Mouse (Mus musculus): ENCODE measurements at regions not wholly inside any gene's neighbourhood (a gene's known extent, or its start where the extent isn't known, plus 50 kb on each side); places are given as distances from the start of the nearest gene placed in this dataset.

- 71% methylated on average over 6 of the region's 6 CpGs for WGBS
- H3K4me3 ChIP-seq (replicated peaks; ENCODE audit: control insufficient read depth, low read depth, low read length) = no peak overlapping the region
- H3K4me1 ChIP-seq (ENCODE audit: control insufficient read depth, insufficient read depth, low read length) = no peaks in the 10 kb centered on the region
- TF ChIP-seq CTCF (IDR thresholded peaks at IDR 0.05; ENCODE audit: control insufficient read depth, insufficient read depth, low read length) (no peak), POLR2A (IDR thresholded peaks at IDR 0.05; ENCODE audit: borderline replicate concordance, control insufficient read depth, low read depth, low read length) (no peak)
- H3K27ac ChIP-seq (ENCODE audit: control insufficient read depth, insufficient read depth, low read depth, low read length, poor library complexity) = no peak overlapping the region
Measured at GRCm38 (mm10) chr9:88163025-88163780, 163.8 kb upstream of the Nt5e start.

DNA sequence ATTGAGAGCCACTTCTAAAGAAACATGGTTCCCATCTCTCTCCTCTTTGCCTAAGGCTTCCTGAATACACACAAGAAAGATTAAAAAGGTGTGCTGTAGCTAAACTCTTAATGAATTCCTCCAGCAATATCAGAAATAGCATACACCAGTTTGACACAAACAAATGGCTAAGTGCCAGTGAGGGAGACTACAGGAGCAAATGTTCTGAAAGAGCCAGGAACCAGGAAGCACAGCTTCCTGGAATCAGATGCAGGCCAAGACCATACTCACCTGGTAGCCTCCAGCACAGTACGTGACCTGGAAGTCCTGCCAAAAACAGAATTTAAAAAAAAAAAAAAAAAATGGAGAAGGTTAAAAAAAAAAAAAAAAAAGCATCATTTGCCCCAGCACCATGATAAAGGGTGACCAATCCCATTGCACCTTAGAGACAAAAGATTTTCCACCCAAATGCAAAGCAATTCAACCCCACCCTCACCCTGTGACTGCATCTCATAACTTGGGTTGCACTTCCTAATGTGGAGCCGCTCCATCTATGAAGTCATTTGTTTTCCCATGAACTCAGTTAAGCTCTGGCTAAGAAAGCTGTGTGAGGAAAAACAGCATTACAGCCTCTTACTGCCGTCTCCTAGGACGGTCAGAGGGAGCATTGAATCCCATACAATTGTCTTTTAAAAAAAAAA is 149.3 kb upstream of the Nt5e start:
- TF ChIP-seq POLR2A (IDR thresholded peaks at IDR 0.05; ENCODE audit: borderline replicate concordance, control insufficient read depth, low read depth, low read length) (no peak), CTCF (IDR thresholded peaks at IDR 0.05; ENCODE audit: control insufficient read depth, insufficient read depth, low read length) (no peak)

GRCm38 (mm10) chr9:88181189-88181994 is 145.6 kb upstream of the Nt5e start:
- WGBS = 83% methylated on average over 9 of the region's 9 CpGs
- no peak for TF ChIP-seq CTCF (IDR thresholded peaks at IDR 0.05; ENCODE audit: control insufficient read depth, insufficient read depth, low read length)
- no peak for TF ChIP-seq POLR2A (IDR thresholded peaks at IDR 0.05; ENCODE audit: borderline replicate concordance, control insufficient read depth, low read depth, low read length)

More for the DNA sequence above, 149.3 kb upstream of the Nt5e start:
- no peaks in the 10 kb centered on the region for H3K4me1 ChIP-seq (ENCODE audit: control insufficient read depth, insufficient read depth, low read length)
- H3K4me3 ChIP-seq (replicated peaks; ENCODE audit: control insufficient read depth, low read depth, low read length) = no peak overlapping the region
- H3K27ac ChIP-seq (ENCODE audit: control insufficient read depth, insufficient read depth, low read depth, low read length, poor library complexity) = no peak overlapping the region
- WGBS = 75% methylated on average over 4 of the region's 4 CpGs

DNA sequence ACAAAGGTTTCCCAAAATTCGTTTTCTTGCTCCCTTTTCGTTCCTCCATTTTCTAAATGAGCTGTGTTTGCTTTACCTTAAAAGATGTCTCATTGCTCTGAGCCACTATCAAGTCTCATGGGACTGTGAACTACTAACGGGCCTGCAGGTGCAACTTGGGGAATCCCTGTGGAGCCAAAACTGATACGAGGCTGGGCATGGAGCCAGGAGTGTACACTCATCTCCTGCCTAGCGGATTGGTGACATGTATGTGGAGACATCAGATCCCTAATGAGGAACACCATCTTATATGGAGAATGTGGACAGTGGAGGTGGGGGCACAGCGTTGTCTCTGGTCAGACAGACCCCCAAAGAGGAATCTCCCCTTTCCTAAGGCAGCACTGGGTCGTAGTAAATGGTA is 119.6 kb upstream of the Nt5e start:
- 65% methylated on average over 7 of the region's 7 CpGs for WGBS
- TF ChIP-seq POLR2A (IDR thresholded peaks at IDR 0.05; ENCODE audit: borderline replicate concordance, control insufficient read depth, low read depth, low read length) (no peak), CTCF (IDR thresholded peaks at IDR 0.05; ENCODE audit: control insufficient read depth, insufficient read depth, low read length) (no peak)
- no peaks in the 10 kb centered on the region for H3K4me1 ChIP-seq (ENCODE audit: control insufficient read depth, insufficient read depth, low read length)
- no peak overlapping the region for H3K4me3 ChIP-seq (replicated peaks; ENCODE audit: control insufficient read depth, low read depth, low read length)
- H3K27ac ChIP-seq (ENCODE audit: control insufficient read depth, insufficient read depth, low read depth, low read length, poor library complexity) = no peak overlapping the region

More at GRCm38 (mm10) chr9:88181189-88181994, 145.6 kb upstream of the Nt5e start:
- Histone ChIP-seq H3K4me1 (ENCODE audit: control insufficient read depth, insufficient read depth, low read length) (no peaks in the 10 kb centered on the region), H3K27ac (ENCODE audit: control insufficient read depth, insufficient read depth, low read depth, low read length, poor library complexity) (no peak overlapping the region), H3K4me3 (replicated peaks; ENCODE audit: control insufficient read depth, low read depth, low read length) (no peak overlapping the region)

DNA sequence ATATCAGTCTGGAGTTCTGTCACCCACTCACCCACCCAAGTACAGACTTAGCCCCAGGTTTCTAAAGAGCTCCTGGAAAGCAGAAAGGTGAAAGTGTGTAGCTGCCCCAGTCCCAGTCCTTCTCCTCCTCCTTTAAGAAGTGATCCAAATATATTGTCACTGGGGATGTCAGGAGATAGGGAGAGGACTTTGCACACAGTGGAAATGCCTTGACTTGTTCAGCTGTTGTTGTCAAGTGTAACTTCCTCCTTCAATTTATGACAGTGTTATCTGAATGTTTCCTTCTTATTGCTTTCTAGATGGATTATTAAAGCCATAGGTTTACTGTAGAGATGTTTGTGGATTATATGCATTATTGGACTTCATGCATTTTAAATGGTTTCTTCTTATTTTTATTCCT is 119.0 kb upstream of the Nt5e start:
- no peak overlapping the region for H3K27ac ChIP-seq (ENCODE audit: control insufficient read depth, insufficient read depth, low read depth, low read length, poor library complexity)
- TF ChIP-seq POLR2A (IDR thresholded peaks at IDR 0.05; ENCODE audit: borderline replicate concordance, control insufficient read depth, low read depth, low read length) (no peak), CTCF (IDR thresholded peaks at IDR 0.05; ENCODE audit: control insufficient read depth, insufficient read depth, low read length) (no peak)

GRCm38 (mm10) chr9:88214758-88215157 is 112.2 kb upstream of the Nt5e start:
- Histone ChIP-seq H3K4me1 (ENCODE audit: control insufficient read depth, insufficient read depth, low read length) (no peaks in the 10 kb centered on the region), H3K27ac (ENCODE audit: control insufficient read depth, insufficient read depth, low read depth, low read length, poor library complexity) (no peak overlapping the region), H3K4me3 (replicated peaks; ENCODE audit: control insufficient read depth, low read depth, low read length) (no peak overlapping the region)
- WGBS = 60% methylated on average over 6 of the region's 6 CpGs
- TF ChIP-seq CTCF (IDR thresholded peaks at IDR 0.05; ENCODE audit: control insufficient read depth, insufficient read depth, low read length) (no peak), POLR2A (IDR thresholded peaks at IDR 0.05; ENCODE audit: borderline replicate concordance, control insufficient read depth, low read depth, low read length) (no peak)

More for the DNA sequence above, 119.0 kb upstream of the Nt5e start:
- Histone ChIP-seq H3K4me1 (ENCODE audit: control insufficient read depth, insufficient read depth, low read length) (no peaks in the 10 kb centered on the region), H3K4me3 (replicated peaks; ENCODE audit: control insufficient read depth, low read depth, low read length) (no peak overlapping the region)

- no peak overlapping the region for H3K27ac ChIP-seq (ENCODE audit: control insufficient read depth, insufficient read depth, low read depth, low read length, poor library complexity)
- WGBS = 68% methylated on average over 3 of the region's 3 CpGs
- H3K4me1 ChIP-seq (ENCODE audit: control insufficient read depth, insufficient read depth, low read length) = no peaks in the 10 kb centered on the region
- H3K4me3 ChIP-seq (replicated peaks; ENCODE audit: control insufficient read depth, low read depth, low read length) = no peak overlapping the region
- TF ChIP-seq CTCF (IDR thresholded peaks at IDR 0.05; ENCODE audit: control insufficient read depth, insufficient read depth, low read length) (no peak), POLR2A (IDR thresholded peaks at IDR 0.05; ENCODE audit: borderline replicate concordance, control insufficient read depth, low read depth, low read length) (no peak)
Measured at GRCm38 (mm10) chr9:88220360-88220759, 106.6 kb upstream of the Nt5e start.

DNA sequence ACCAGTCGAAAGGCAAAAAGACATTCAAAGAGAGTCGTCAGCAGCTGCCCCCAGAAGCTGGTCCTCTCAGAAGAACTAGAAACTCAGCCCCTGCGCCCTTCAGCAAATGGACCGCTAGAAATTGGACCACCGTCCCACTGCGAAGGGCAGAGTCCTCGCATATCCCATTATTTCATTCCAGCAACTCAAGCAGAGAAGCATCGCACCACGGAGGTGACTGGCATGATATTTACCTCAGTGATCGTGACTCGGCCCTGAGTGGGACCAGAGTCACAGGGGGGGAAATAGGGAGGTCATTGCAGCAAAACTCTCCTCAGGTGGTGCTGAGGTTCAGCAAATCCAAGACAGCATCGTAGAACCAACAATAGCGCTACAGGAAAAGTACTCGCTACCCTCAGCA is 105.7 kb upstream of the Nt5e start:
- Histone ChIP-seq H3K27ac (ENCODE audit: control insufficient read depth, insufficient read depth, low read depth, low read length, poor library complexity) (no peak overlapping the region), H3K4me3 (replicated peaks; ENCODE audit: control insufficient read depth, low read depth, low read length) (no peak overlapping the region), H3K4me1 (ENCODE audit: control insufficient read depth, insufficient read depth, low read length) (no peaks in the 10 kb centered on the region)
- WGBS = 87% methylated on average over 14 of the region's 14 CpGs
- TF ChIP-seq POLR2A (IDR thresholded peaks at IDR 0.05; ENCODE audit: borderline replicate concordance, control insufficient read depth, low read depth, low read length) = no peak
- TF ChIP-seq CTCF (IDR thresholded peaks at IDR 0.05; ENCODE audit: control insufficient read depth, insufficient read depth, low read length) = no peak
